Mouse (Mus musculus) adrenal gland, postnatal 36 days (tissue): ENCODE measurements at regions not wholly inside any gene's neighbourhood (a gene's known extent, or its start where the extent isn't known, plus 50 kb on each side); places are given as distances from the start of the nearest gene placed in this dataset.

Experiments used
- DNase-seq, 2 experiments: peaks; one replicate each; pipeline ENCODE4 v3.0.0; 2021; ENCODE audit warnings: mixed read lengths in 1 of 2

GRCm38 (mm10) chr7:70972023-70972400 lies 379.3 kb downstream of the Gm10295 start:
- DNase-seq, result peak; percentile 26 to 36

- peak in 1 of 2 experiments; percentile 3 for DNase-seq
These were observed 379.8 kb downstream of the Gm10295 start for GRCm38 (mm10) chr7:70971323-70972022.

GRCm38 (mm10) chr7:70952318-70952959 lies 398.8 kb downstream of the Gm10295 start:
- DNase-seq, result no peak

GRCm38 (mm10) chr7:70948281-70948680 lies 403.0 kb downstream of the Gm10295 start:
- no peak for DNase-seq

GRCm38 (mm10) chr7:70946260-70946659 lies 405.0 kb downstream of the Gm10295 start:
- no peak for DNase-seq

- DNase-seq, result peak in 1 of 2 experiments; percentile 11
These were observed 420.4 kb downstream of the Gm10295 start for GRCm38 (mm10) chr7:70930911-70931310.

GRCm38 (mm10) chr7:70929935-70930334 lies 421.4 kb downstream of the Gm10295 start:
- DNase-seq, result no peak

- DNase-seq, result no peak
These were observed 423.3 kb downstream of the Gm10295 start for GRCm38 (mm10) chr7:70928001-70928400.

GRCm38 (mm10) chr7:70917016-70917415 lies 434.3 kb downstream of the Gm10295 start:
- DNase-seq, result no peak

GRCm38 (mm10) chr7:70908921-70909320 lies 442.4 kb downstream of the Gm10295 start:
- DNase-seq, result no peak

- no peak for DNase-seq
These were observed 459.6 kb downstream of the Gm10295 start for GRCm38 (mm10) chr7:70891700-70892099.

- no peak for DNase-seq
These were observed 470.8 kb downstream of the Gm10295 start for GRCm38 (mm10) chr7:70880496-70880895.

GRCm38 (mm10) chr7:70874393-70874792 lies 476.9 kb downstream of the Gm10295 start:
- no peak for DNase-seq

- DNase-seq, result no peak
These were observed 480.3 kb downstream of the Gm10295 start for GRCm38 (mm10) chr7:70870841-70871534.

GRCm38 (mm10) chr7:70869125-70869524 lies 482.2 kb downstream of the Gm10295 start:
- DNase-seq, result no peak

- no peak for DNase-seq
These were observed 491.3 kb downstream of the Gm10295 start for GRCm38 (mm10) chr7:70859957-70860356.

GRCm38 (mm10) chr7:70850726-70851125 lies 484.2 kb upstream of the Nr2f2 start:
- DNase-seq, result no peak

- DNase-seq, result no peak
These were observed 481.7 kb upstream of the Nr2f2 start for GRCm38 (mm10) chr7:70848016-70848776.

- DNase-seq, result no peak
These were observed 481.0 kb upstream of the Nr2f2 start for GRCm38 (mm10) chr7:70847450-70847993.

GRCm38 (mm10) chr7:70846076-70846475 lies 479.5 kb upstream of the Nr2f2 start:
- no peak for DNase-seq

GRCm38 (mm10) chr7:70840142-70840541 lies 473.6 kb upstream of the Nr2f2 start:
- DNase-seq, result no peak

GRCm38 (mm10) chr7:70839190-70839589 lies 472.7 kb upstream of the Nr2f2 start:
- DNase-seq, result no peak
